Mouse (Mus musculus) bone marrow macrophage, adult 2 months (primary cell): Measurements from ENCODE around the gene P4hb.

Experiments used
- CTCF ChIP-seq: IDR thresholded peaks from 2 replicates; pipeline ENCODE4 v1.5.1; 2012; ENCODE audit warnings: low read depth, mild to moderate bottlenecking, low read length, moderate library complexity
- POLR2A ChIP-seq: IDR thresholded peaks from 2 replicates; pipeline ENCODE4 v1.6.1; 2012; ENCODE audit warnings: mild to moderate bottlenecking, low read depth, low read length, borderline replicate concordance

DNA sequence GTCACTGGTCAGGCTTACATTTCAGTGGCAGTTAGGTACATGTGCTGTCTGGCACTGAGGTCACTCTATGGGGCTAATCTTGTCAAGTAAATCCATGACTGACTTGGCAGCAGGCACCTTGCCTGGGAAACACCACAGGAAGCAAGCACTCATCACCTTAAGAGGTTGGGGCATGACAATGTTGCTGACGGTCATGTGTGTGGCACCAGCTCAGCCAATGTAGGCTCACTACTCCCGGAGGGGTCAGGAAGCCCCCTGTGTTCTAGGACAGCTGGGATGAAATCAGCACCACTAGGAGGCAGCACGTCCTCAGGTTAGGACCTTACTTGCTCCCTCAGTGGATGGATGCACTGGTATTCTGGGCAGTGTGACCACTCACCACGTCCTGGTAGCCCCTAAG lies 31.1 kb downstream of the P4hb start:
- no peak for TF ChIP-seq POLR2A
- peak; percentile 29; the same call in 1 of the 2 replicates for TF ChIP-seq CTCF
